Mouse (Mus musculus) myocyte (in vitro differentiated cells): Measurements from ENCODE around the gene Tnnc2.

Experiments used
- E2F4 ChIP-seq: IDR thresholded peaks from one replicate; pipeline ENCODE4 v1.6.1; 2011; ENCODE audit warnings: mild to moderate bottlenecking, control low read depth, moderate library complexity; ENCODE audit not compliant: insufficient read depth
- MYOG ChIP-seq, 3 experiments: IDR thresholded peaks; one replicate each; pipeline ENCODE4 v1.6.1; 2011; ENCODE audit warnings: control low read depth in 2 of 3, low read depth in 2 of 3, mild to moderate bottlenecking in 2 of 3; ENCODE audit not compliant: insufficient read length in 2 of 3, control insufficient read depth in 1 of 3, insufficient read depth in 1 of 3
- POLR2A ChIP-seq: IDR thresholded peaks from one replicate; pipeline ENCODE4 v1.6.1; 2011; ENCODE audit warnings: low read depth, mild to moderate bottlenecking, control low read depth, moderate library complexity; ENCODE audit not compliant: insufficient read length
- POLR2AphosphoS2 ChIP-seq: IDR thresholded peaks from one replicate; pipeline ENCODE4 v1.6.1; 2011; ENCODE audit warnings: low read depth, control low read depth; ENCODE audit not compliant: insufficient read length
- REST ChIP-seq: IDR thresholded peaks from one replicate; pipeline ENCODE4 v1.6.1; 2011; ENCODE audit warnings: mild to moderate bottlenecking, control low read depth, moderate library complexity; ENCODE audit not compliant: insufficient read depth, insufficient read length
- SRF ChIP-seq: IDR thresholded peaks from one replicate; pipeline ENCODE4 v1.6.1; 2011; ENCODE audit warnings: low read depth; ENCODE audit not compliant: control insufficient read depth, insufficient read length
- TCF3 ChIP-seq: IDR thresholded peaks from one replicate; pipeline ENCODE4 v1.6.1; 2011; ENCODE audit warnings: low read depth, control low read depth; ENCODE audit not compliant: insufficient read length
- USF1 ChIP-seq: IDR thresholded peaks from one replicate; pipeline ENCODE4 v1.6.1; 2011; ENCODE audit warnings: low read depth, mild to moderate bottlenecking, control low read depth, moderate library complexity

- TF ChIP-seq POLR2A: no peak
- TF ChIP-seq USF1: no peak
- TF ChIP-seq REST: no peak
- TF ChIP-seq TCF3: no peak
- TF ChIP-seq SRF: no peak
- no peak for TF ChIP-seq E2F4
- TF ChIP-seq POLR2AphosphoS2: no peak
- TF ChIP-seq MYOG (IDR thresholded peaks at IDR 0.05; ENCODE audit: control insufficient read depth in 1 of 3, insufficient read depth in 1 of 3, insufficient read length in 2 of 3, low read depth in 2 of 3): no peak
Observed at GRCm38 (mm10) chr2:164790451-164790850, 10.7 kb upstream of the Tnnc2 start.
